Mouse (Mus musculus) forebrain, embryonic 15.5 days (tissue): ENCODE results near the gene Pcca. TPM values are rescaled to one million over a fixed set of nuclear protein-coding genes. Genes with fewer than 3 reads are reported as not detected.
"Not testable (repeated sequence)": the region's sequence is repeated elsewhere in the genome, so short reads cannot be mapped to it uniquely, and the experiment has no call there.

Source experiments
- ATAC-seq: fragments of 200-750 bp; cut with Nextera tagmentation; replicated peaks from 2 replicates; pipeline ENCODE4 v1.8.0; 2017; ENCODE audit warnings: mild to moderate bottlenecking, moderate TSS enrichment, moderate library complexity
- H3K27ac ChIP-seq: fragments of 300-500 bp; sonication (generic); replicated peaks from 2 replicates; pipeline ENCODE4 v1.5.1; 2015; ENCODE audit warnings: mild to moderate bottlenecking, inconsistent platforms
- H3K27me3 ChIP-seq: fragments of 300-500 bp; sonication (generic); 2 replicates; pipeline ENCODE4 v1.6.1; 2015; ENCODE audit warnings: inconsistent platforms
- H3K36me3 ChIP-seq: fragments of 300-500 bp; sonication (generic); 2 replicates; pipeline ENCODE4 v1.6.1; 2015; ENCODE audit warnings: mild to moderate bottlenecking, inconsistent platforms
- H3K4me1 ChIP-seq: fragments of 300-500 bp; sonication (generic); 2 replicates; pipeline ENCODE4 v1.6.1; 2015; ENCODE audit warnings: inconsistent platforms
- H3K4me2 ChIP-seq: fragments of 300-500 bp; sonication (generic); replicated peaks from 2 replicates; pipeline ENCODE4 v1.6.1; 2015; ENCODE audit warnings: mild to moderate bottlenecking, inconsistent platforms
- H3K4me3 ChIP-seq: fragments of 300-500 bp; sonication (generic); 2 replicates; pipeline ENCODE4 v1.5.1; 2015; ENCODE audit warnings: mild to moderate bottlenecking, inconsistent platforms
- H3K9ac ChIP-seq: fragments of 300-500 bp; sonication (generic); replicated peaks from 2 replicates; pipeline ENCODE4 v1.6.1; 2015; ENCODE audit warnings: mild to moderate bottlenecking, inconsistent platforms
- H3K9me3 ChIP-seq: fragments of 300-500 bp; sonication (generic); 2 replicates; pipeline ENCODE4 v1.6.1; 2016; ENCODE audit warnings: inconsistent platforms
- WGBS: fragments of 180-500 bp; shearing (Covaris S2); methylation state at CpG from one replicate; pipeline ENCODE4 v1.1.7; 2015; ENCODE audit warnings: mixed read lengths; 5-methylcytosine and 5-hydroxymethylcytosine counted together
- polyA plus RNA-seq: library from polyadenylated mRNA; unstranded; fragments of >200 nt; fragmentation: Nextera tagmentation; extraction: Ambion mirVana; gene quantifications from 2 replicates; pipeline ENCODE4 v1.2.1, GENCODE M21; 2015

The Pcca gene
- polyA plus RNA-seq, 1 experiment from 2014 or later: 21.9 TPM

- H3K4me1 ChIP-seq: peaks cover 13% of the 10 kb centered on the region
- no peaks in the 10 kb centered on the region for H3K36me3 ChIP-seq
- H3K27me3 ChIP-seq: peaks cover 42% of the 10 kb centered on the region
- WGBS: 62% methylated on average over 1 of the region's 1 CpGs
- no peak for ATAC-seq
- H3K9me3 ChIP-seq: no peaks in the 10 kb centered on the region
- H3K4me2 ChIP-seq: no peak overlapping the region
- H3K9ac ChIP-seq: no peak overlapping the region
- no peak overlapping the region for H3K4me3 ChIP-seq
- no peak overlapping the region for H3K27ac ChIP-seq
Observed at GRCm38 (mm10) chr14:122492015-122492414, 42.1 kb upstream of the Pcca start.

GRCm38 (mm10) chr14:122509058-122509457, 25.1 kb upstream of the Pcca start:
- no peak overlapping the region for H3K4me2 ChIP-seq
- no peak for ATAC-seq
- no peaks in the 10 kb centered on the region for H3K36me3 ChIP-seq
- no peaks in the 10 kb centered on the region for H3K9me3 ChIP-seq
- no peak overlapping the region for H3K9ac ChIP-seq
- no peak overlapping the region for H3K4me3 ChIP-seq
- H3K27me3 ChIP-seq: no peaks in the 10 kb centered on the region
- H3K27ac ChIP-seq: no peak overlapping the region
- WGBS: 31% methylated on average over 2 of the region's 2 CpGs
- H3K4me1 ChIP-seq: no peaks in the 10 kb centered on the region

- H3K4me2 ChIP-seq: no peak overlapping the region
- no peaks in the 10 kb centered on the region for H3K4me1 ChIP-seq
- ATAC-seq: no peak
- no peak overlapping the region for H3K27ac ChIP-seq
- H3K36me3 ChIP-seq: no peaks in the 10 kb centered on the region
- no peak overlapping the region for H3K9ac ChIP-seq
- H3K27me3 ChIP-seq: no peaks in the 10 kb centered on the region
- H3K4me3 ChIP-seq: no peak overlapping the region
- 73% methylated on average over 3 of the region's 3 CpGs for WGBS
- H3K9me3 ChIP-seq: no peaks in the 10 kb centered on the region
Observed at GRCm38 (mm10) chr14:122511519-122511918, 22.6 kb upstream of the Pcca start.

GRCm38 (mm10) chr14:122513511-122514036, 20.6 kb upstream of the Pcca start:
- Histone ChIP-seq H3K27ac (no peak overlapping the region), H3K4me1 (no peaks in the 10 kb centered on the region), H3K27me3 (no peaks in the 10 kb centered on the region), H3K9me3 (no peaks in the 10 kb centered on the region), H3K36me3 (no peaks in the 10 kb centered on the region), H3K4me2 (no peak overlapping the region), H3K4me3 (no peak overlapping the region), H3K9ac (no peak overlapping the region)
- WGBS: 80% methylated on average over 1 of the region's 1 CpGs
- no peak for ATAC-seq

GRCm38 (mm10) chr14:122528475-122528874, 5.6 kb upstream of the Pcca start:
- no peak overlapping the region for H3K4me2 ChIP-seq
- peaks cover 1% of the 10 kb centered on the region; the same call in 1 of the 2 replicates for H3K4me1 ChIP-seq
- no peak overlapping the region for H3K9ac ChIP-seq
- no peak overlapping the region for H3K4me3 ChIP-seq
- H3K9me3 ChIP-seq: no peaks in the 10 kb centered on the region
- no peak overlapping the region for H3K27ac ChIP-seq
- 88% methylated on average over 4 of the region's 4 CpGs for WGBS
- no peaks in the 10 kb centered on the region for H3K27me3 ChIP-seq
- H3K36me3 ChIP-seq: no peaks in the 10 kb centered on the region
- no peak for ATAC-seq

GRCm38 (mm10) chr14:122535986-122536385, 1.9 kb downstream of the Pcca start:
- WGBS: 90% methylated on average over 1 of the region's 1 CpGs
- H3K4me2 ChIP-seq: no peak overlapping the region
- H3K9me3 ChIP-seq: no peaks in the 10 kb centered on the region
- no peak overlapping the region for H3K4me3 ChIP-seq
- H3K9ac ChIP-seq: no peak overlapping the region
- H3K4me1 ChIP-seq: peaks cover 15% of the 10 kb centered on the region
- H3K27me3 ChIP-seq: no peaks in the 10 kb centered on the region
- no peaks in the 10 kb centered on the region for H3K36me3 ChIP-seq
- no peak overlapping the region for H3K27ac ChIP-seq
- no peak for ATAC-seq

GRCm38 (mm10) chr14:122548421-122548820, 14.3 kb downstream of the Pcca start:
- H3K4me1 ChIP-seq: no peaks in the 10 kb centered on the region
- no peak overlapping the region for H3K27ac ChIP-seq
- no peak overlapping the region for H3K4me3 ChIP-seq
- no peak overlapping the region for H3K4me2 ChIP-seq
- H3K27me3 ChIP-seq: no peaks in the 10 kb centered on the region
- no peak for ATAC-seq
- WGBS: 100% methylated on average over 1 of the region's 1 CpGs
- H3K36me3 ChIP-seq: no peaks in the 10 kb centered on the region
- H3K9me3 ChIP-seq: no peaks in the 10 kb centered on the region
- no peak overlapping the region for H3K9ac ChIP-seq

GRCm38 (mm10) chr14:122548905-122549304, 14.8 kb downstream of the Pcca start:
- no peak overlapping the region for H3K4me2 ChIP-seq
- 85% methylated on average over 1 of the region's 1 CpGs for WGBS
- ATAC-seq: no peak
- H3K4me3 ChIP-seq: no peak overlapping the region
- H3K27me3 ChIP-seq: no peaks in the 10 kb centered on the region
- H3K27ac ChIP-seq: no peak overlapping the region
- H3K4me1 ChIP-seq: no peaks in the 10 kb centered on the region
- no peaks in the 10 kb centered on the region for H3K9me3 ChIP-seq
- no peak overlapping the region for H3K9ac ChIP-seq
- H3K36me3 ChIP-seq: no peaks in the 10 kb centered on the region

GRCm38 (mm10) chr14:122552761-122553445, 18.8 kb downstream of the Pcca start:
- 84% methylated on average over 7 of the region's 7 CpGs for whole genome bisulfite sequencing
- ATAC-seq: no peak
- Histone ChIP-seq H3K27ac (no peak overlapping the region), H3K4me2 (no peak overlapping the region), H3K4me3 (no peak overlapping the region), H3K9me3 (no peaks in the 10 kb centered on the region), H3K36me3 (no peaks in the 10 kb centered on the region), H3K4me1 (no peaks in the 10 kb centered on the region), H3K9ac (no peak overlapping the region), H3K27me3 (no peaks in the 10 kb centered on the region)

- H3K36me3 ChIP-seq: no peaks in the 10 kb centered on the region
- no peak for ATAC-seq
- no peaks in the 10 kb centered on the region for H3K4me1 ChIP-seq
- WGBS: 97% methylated on average over 9 of the region's 9 CpGs
- H3K4me2 ChIP-seq: no peak overlapping the region
- no peak overlapping the region for H3K4me3 ChIP-seq
- no peaks in the 10 kb centered on the region for H3K27me3 ChIP-seq
- no peak overlapping the region for H3K27ac ChIP-seq
- H3K9ac ChIP-seq: no peak overlapping the region
- no peaks in the 10 kb centered on the region for H3K9me3 ChIP-seq
Observed at GRCm38 (mm10) chr14:122557353-122557752, 23.2 kb downstream of the Pcca start.

GRCm38 (mm10) chr14:122560893-122561452, 26.8 kb downstream of the Pcca start:
- H3K4me3 ChIP-seq, H3K36me3 ChIP-seq, H3K9ac ChIP-seq, H3K4me2 ChIP-seq, H3K27ac ChIP-seq, H3K27me3 ChIP-seq, H3K9me3 ChIP-seq, H3K4me1 ChIP-seq, ATAC-seq: not testable (repeated sequence)
- WGBS: 95% methylated on average over 1 of the region's 1 CpGs

- no peaks in the 10 kb centered on the region for H3K27me3 ChIP-seq
- no peak overlapping the region for H3K4me2 ChIP-seq
- no peaks in the 10 kb centered on the region for H3K9me3 ChIP-seq
- H3K4me3 ChIP-seq: no peak overlapping the region
- ATAC-seq: no peak
- no peaks in the 10 kb centered on the region for H3K36me3 ChIP-seq
- WGBS: 54% methylated on average over 9 of the region's 9 CpGs
- no peak overlapping the region for H3K27ac ChIP-seq
- no peak overlapping the region for H3K9ac ChIP-seq
- peaks cover 3% of the 10 kb centered on the region; the same call in 1 of the 2 replicates for H3K4me1 ChIP-seq
Observed at GRCm38 (mm10) chr14:122570862-122571261, 36.7 kb downstream of the Pcca start.
